Mouse (Mus musculus) inflammation-experienced regulatory T-cells (primary cell): ENCODE results near the gene Trim8. TPM values are rescaled to one million over a fixed set of nuclear protein-coding genes. Genes with fewer than 3 reads are reported as not detected.

Source experiments
- polyA plus RNA-seq, 2 experiments: library from polyadenylated mRNA; unstranded; fragments of 100-300 nt; shearing (Covaris generic); gene quantifications; one replicate each; pipeline ENCODE4 v1.2.1; 2017

Gene Trim8
- polyA plus RNA-seq: 100 to 1,000 TPM; 135 to 144 TPM

DNA sequence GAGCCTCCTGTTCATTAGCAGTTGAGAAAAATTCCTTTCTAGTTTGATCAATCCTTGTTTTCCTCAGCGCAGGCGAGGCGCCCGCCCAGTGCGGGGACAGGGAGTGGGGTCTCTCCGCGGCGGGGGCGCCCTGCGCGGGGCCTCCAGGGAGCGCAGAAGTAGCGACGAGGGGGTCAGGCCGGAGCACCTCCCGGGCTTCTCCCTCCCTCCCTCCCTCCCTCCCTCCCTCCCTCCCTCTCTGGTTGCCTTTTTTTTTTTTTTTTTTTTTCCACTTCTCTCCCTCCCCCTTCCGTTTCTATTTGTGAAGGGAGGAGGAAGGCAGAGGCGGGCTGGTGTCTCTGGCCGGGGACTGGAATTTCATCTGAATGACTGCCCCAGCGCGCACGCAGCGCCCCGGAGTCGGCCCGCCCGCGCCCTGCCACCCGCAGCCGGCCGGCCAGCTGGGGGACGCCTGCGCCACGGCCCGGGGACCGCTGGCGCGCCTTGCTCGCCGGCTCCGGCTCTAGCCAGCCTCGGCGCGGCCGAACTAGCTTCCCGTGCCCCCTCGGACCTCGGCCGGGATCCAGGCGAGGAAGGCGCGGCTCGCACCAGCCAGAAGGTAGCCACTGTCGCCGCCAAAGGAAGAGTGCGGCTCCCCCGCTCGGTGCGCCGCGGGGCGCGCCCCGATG, at the start of gene Trim8:
Gene Trim8 (plus strand): TSS at position 302 of the 668 bp plus-strand sequence.

Other genes with a start within 250 kb of the Trim8 start
- gene Nfkb2, start 197.4 kb upstream of the Trim8 start, polyA plus RNA-seq: 100 to 1,000 TPM in 1 of 2 experiments, 10 to 100 TPM in 1; 87.1 to 102 TPM
- 1 to 10 TPM; 4.2 to 7.8 TPM for gene Psd, start 174.5 kb upstream of the Trim8 start, polyA plus RNA-seq
- 10 to 100 TPM; 15.7 to 16.8 TPM for gene Fbxl15, start 173.5 kb upstream of the Trim8 start, polyA plus RNA-seq
- gene Cuedc2, start 163.0 kb upstream of the Trim8 start, polyA plus RNA-seq: 10 to 100 TPM; 32.0 to 45.8 TPM
- 1 to 10 TPM; 6.5 to 8.3 TPM for gene Mfsd13a, start 160.6 kb upstream of the Trim8 start, polyA plus RNA-seq
- under 1 TPM; 0.21 to 0.57 TPM for gene 2310034G01Rik, start 151.4 kb upstream of the Trim8 start, polyA plus RNA-seq
- gene Actr1a, start 106.0 kb upstream of the Trim8 start, polyA plus RNA-seq: 100 to 1,000 TPM in 1 of 2 experiments, 10 to 100 TPM in 1; 88.7 to 102 TPM
- gene Sufu, start 104.8 kb upstream of the Trim8 start, polyA plus RNA-seq: 10 to 100 TPM; 31.7 to 44.7 TPM
- gene Arl3, start 71.5 kb downstream of the Trim8 start, polyA plus RNA-seq: 10 to 100 TPM; 17.6 to 25.9 TPM
- gene Sfxn2, start 71.7 kb downstream of the Trim8 start, polyA plus RNA-seq: 10 to 100 TPM; 12.5 to 19.6 TPM
- gene Wbp1l, start 97.4 kb downstream of the Trim8 start, polyA plus RNA-seq: 10 to 100 TPM; 57.8 to 68.5 TPM
- gene Cyp17a1, start 171.5 kb downstream of the Trim8 start, polyA plus RNA-seq: under 1 TPM; 0.10 to 0.92 TPM
- gene Borcs7, start 188.2 kb downstream of the Trim8 start, polyA plus RNA-seq: 1 to 10 TPM; 4.0 to 5.0 TPM
- gene As3mt, start 205.8 kb downstream of the Trim8 start, polyA plus RNA-seq: 10 to 100 TPM in 1 of 2 experiments, 1 to 10 TPM in 1; 8.2 to 13.5 TPM